Mouse (Mus musculus) forebrain, embryonic 15.5 days (tissue): Measurements from ENCODE around the gene Gls2. TPM values are rescaled to one million over a fixed set of nuclear protein-coding genes. Genes with fewer than 3 reads are reported as not detected.
"Not testable (repeated sequence)": the region's sequence is repeated elsewhere in the genome, so short reads cannot be mapped to it uniquely, and the experiment has no call there.

Experiments used
- ATAC-seq: fragments of 200-750 bp; cut with Nextera tagmentation; replicated peaks from 2 replicates; pipeline ENCODE4 v1.8.0; 2017; ENCODE audit warnings: mild to moderate bottlenecking, moderate TSS enrichment, moderate library complexity
- H3K27ac ChIP-seq: fragments of 300-500 bp; sonication (generic); replicated peaks from 2 replicates; pipeline ENCODE4 v1.5.1; 2015; ENCODE audit warnings: mild to moderate bottlenecking, inconsistent platforms
- H3K27me3 ChIP-seq: fragments of 300-500 bp; sonication (generic); 2 replicates; pipeline ENCODE4 v1.6.1; 2015; ENCODE audit warnings: inconsistent platforms
- H3K36me3 ChIP-seq: fragments of 300-500 bp; sonication (generic); 2 replicates; pipeline ENCODE4 v1.6.1; 2015; ENCODE audit warnings: mild to moderate bottlenecking, inconsistent platforms
- H3K4me1 ChIP-seq: fragments of 300-500 bp; sonication (generic); 2 replicates; pipeline ENCODE4 v1.6.1; 2015; ENCODE audit warnings: inconsistent platforms
- H3K4me2 ChIP-seq: fragments of 300-500 bp; sonication (generic); replicated peaks from 2 replicates; pipeline ENCODE4 v1.6.1; 2015; ENCODE audit warnings: mild to moderate bottlenecking, inconsistent platforms
- H3K4me3 ChIP-seq: fragments of 300-500 bp; sonication (generic); 2 replicates; pipeline ENCODE4 v1.5.1; 2015; ENCODE audit warnings: mild to moderate bottlenecking, inconsistent platforms
- H3K9ac ChIP-seq: fragments of 300-500 bp; sonication (generic); replicated peaks from 2 replicates; pipeline ENCODE4 v1.6.1; 2015; ENCODE audit warnings: mild to moderate bottlenecking, inconsistent platforms
- H3K9me3 ChIP-seq: fragments of 300-500 bp; sonication (generic); 2 replicates; pipeline ENCODE4 v1.6.1; 2016; ENCODE audit warnings: inconsistent platforms
- WGBS: fragments of 180-500 bp; shearing (Covaris S2); methylation state at CpG from one replicate; pipeline ENCODE4 v1.1.7; 2015; ENCODE audit warnings: mixed read lengths; 5-methylcytosine and 5-hydroxymethylcytosine counted together
- polyA plus RNA-seq: library from polyadenylated mRNA; unstranded; fragments of >200 nt; fragmentation: Nextera tagmentation; extraction: Ambion mirVana; gene quantifications from 2 replicates; pipeline ENCODE4 v1.2.1, GENCODE M21; 2015

Gls2 gene
- polyA plus RNA-seq, result 0.57 and 0.64 TPM in 2 replicates

GRCm38 (mm10) chr10:128194024-128194550 lies at the start of gene Gls2:
Gene Gls2 (plus strand): TSS chr10:128194457.
- peaks cover 16% of the 10 kb centered on the region for H3K27me3 ChIP-seq
- H3K9me3 ChIP-seq, result no peaks in the 10 kb centered on the region
- peaks cover 13% of the 10 kb centered on the region for H3K4me1 ChIP-seq
- 0 out of 2 replicates have a peak within 1 kb of the TSS, but pooled peaks have one; percentile 31 for H3K27ac ChIP-seq
- under 1% methylated on average over 46 of the region's 46 CpGs for WGBS
- peak within 1 kb of the TSS; percentile 72 for H3K9ac ChIP-seq
- H3K4me3 ChIP-seq, result peak within 1 kb of the TSS; percentile 74
- no peaks in the 10 kb centered on the region for H3K36me3 ChIP-seq
- peak within 1 kb of the TSS; percentile 100 for H3K4me2 ChIP-seq
- peak; percentile 97 for ATAC-seq

DNA sequence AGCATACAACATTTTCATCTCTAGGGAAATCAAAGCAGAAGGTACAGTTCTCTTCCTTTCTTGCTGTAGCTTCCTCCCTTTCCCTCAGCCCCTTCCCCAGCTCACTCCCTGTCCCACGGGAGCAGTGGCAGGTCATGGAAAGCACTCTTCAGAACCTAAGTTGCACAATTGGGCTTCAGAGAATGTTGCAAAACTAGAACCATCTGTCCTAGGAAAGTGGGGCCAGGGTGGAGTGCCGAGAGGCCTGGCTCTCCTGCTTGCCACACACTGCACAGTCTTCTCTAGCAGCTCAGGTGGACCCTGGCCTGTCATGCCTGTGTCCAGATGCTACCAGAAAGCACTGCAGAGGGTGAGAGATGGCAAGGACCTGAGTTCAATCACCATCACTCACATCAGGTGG lies 49.3 kb upstream of the Gls2 start:
- Histone ChIP-seq H3K4me3 (no peak overlapping the region), H3K9me3 (no peaks in the 10 kb centered on the region), H3K4me1 (no peaks in the 10 kb centered on the region), H3K36me3 (no peaks in the 10 kb centered on the region), H3K4me2 (no peak overlapping the region), H3K9ac (no peak overlapping the region), H3K27me3 (no peaks in the 10 kb centered on the region), H3K27ac (no peak overlapping the region)
- WGBS, result 84% methylated on average over 2 of the region's 2 CpGs
- no peak for ATAC-seq

DNA sequence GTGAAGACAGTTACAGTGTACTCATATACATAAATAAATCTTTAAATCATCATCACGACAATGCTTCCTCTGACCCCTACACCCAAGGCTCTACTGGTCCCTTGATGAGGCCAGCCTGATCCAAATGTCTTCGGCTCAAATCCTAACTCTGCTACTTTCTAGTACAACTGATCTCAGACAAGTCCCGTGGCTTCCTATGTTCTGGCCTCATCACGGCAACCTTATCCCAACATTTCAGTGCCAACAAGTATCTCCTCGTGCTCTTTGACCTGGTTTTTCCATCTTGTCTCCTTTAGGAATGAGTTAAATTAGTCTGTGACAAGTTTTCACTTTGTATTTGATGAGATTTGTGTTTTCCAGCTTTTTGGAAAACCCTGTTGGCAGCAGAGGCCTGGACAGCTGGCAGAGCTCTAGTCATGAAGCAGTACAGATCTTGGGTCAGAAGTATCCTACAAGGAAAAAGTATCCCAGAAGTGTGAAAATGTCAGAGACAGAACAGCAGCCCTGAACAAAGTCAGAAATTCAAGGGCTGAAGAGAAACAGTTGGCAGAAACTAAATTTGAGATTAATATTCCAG lies 45.4 kb upstream of the Gls2 start:
- 93% methylated on average over 5 of the region's 5 CpGs for WGBS
- no peak overlapping the region for H3K4me2 ChIP-seq
- H3K4me1 ChIP-seq, result no peaks in the 10 kb centered on the region
- no peak overlapping the region for H3K4me3 ChIP-seq
- H3K36me3 ChIP-seq, result no peaks in the 10 kb centered on the region
- H3K27me3 ChIP-seq, result no peaks in the 10 kb centered on the region
- no peak overlapping the region for H3K9ac ChIP-seq
- H3K27ac ChIP-seq, result no peak overlapping the region
- H3K9me3 ChIP-seq, result no peaks in the 10 kb centered on the region
- no peak for ATAC-seq

DNA sequence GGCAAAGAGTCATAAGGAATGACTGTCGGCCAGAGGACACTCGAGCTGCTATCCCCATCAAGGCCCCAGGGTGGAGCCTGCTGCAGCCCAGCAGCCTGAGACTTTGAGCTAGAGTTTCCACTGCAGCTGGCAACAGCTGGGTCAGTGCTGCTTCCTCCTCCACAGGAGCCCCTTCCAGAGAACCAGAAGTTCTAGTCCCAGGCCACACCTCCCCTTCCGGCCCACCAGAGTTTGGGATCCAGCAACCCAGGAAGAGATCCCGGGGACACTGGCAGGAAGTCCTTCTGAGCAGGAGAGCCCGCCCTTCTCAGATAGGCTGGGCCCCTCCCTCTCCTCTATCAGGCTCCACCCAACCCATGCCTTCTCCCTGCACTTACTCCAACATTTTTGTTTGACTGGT lies 44.7 kb upstream of the Gls2 start:
- no peak for ATAC-seq
- Histone ChIP-seq H3K4me1 (no peaks in the 10 kb centered on the region), H3K4me2 (no peak overlapping the region), H3K4me3 (no peak overlapping the region), H3K27me3 (no peaks in the 10 kb centered on the region), H3K9me3 (no peaks in the 10 kb centered on the region), H3K27ac (no peak overlapping the region), H3K9ac (no peak overlapping the region), H3K36me3 (no peaks in the 10 kb centered on the region)
- WGBS, result 1% methylated on average over 5 of the region's 5 CpGs

DNA sequence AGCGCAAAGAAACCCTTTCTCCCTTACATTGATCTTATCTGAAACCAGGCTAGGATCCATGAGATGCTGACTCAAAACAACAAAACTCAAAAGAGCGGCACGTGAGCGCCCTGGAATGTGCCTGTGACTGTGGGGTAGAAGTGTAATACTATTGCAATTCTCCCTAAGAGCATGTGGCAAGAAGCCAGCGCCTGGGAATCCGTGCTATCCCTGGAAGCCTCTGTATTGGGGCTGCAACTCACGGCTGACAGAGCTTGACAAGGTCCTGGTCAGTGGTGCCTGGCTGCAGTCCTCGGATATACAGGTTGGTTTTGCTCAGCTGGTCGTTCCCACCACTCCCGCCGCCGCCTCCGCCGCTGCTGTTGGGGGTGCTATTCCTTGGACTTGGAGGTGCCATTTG lies 43.3 kb upstream of the Gls2 start:
- ATAC-seq, result no peak
- no peak overlapping the region for H3K9ac ChIP-seq

DNA sequence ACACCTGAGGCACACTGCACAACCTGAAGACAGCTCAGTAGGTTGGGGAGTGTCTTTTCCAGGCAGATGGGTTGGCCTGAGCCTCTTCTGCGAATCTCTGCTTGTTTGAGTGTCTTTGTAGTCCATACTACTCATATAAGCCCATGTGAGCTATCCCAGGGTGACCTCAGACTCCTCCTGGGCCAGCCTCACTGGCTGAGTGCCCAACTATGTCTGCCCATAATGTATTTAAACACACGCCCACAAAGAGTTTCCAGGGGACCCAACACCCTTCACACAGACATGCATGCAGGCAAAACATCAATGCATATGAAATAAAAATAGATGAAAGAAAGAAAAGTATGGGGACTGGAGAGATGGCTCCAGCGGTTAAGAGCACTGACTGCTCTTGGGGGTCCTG lies 40.3 kb upstream of the Gls2 start:
- WGBS, result 79% methylated on average over 3 of the region's 3 CpGs

More for the DNA sequence above, 43.3 kb upstream of the Gls2 start:
- WGBS, result 83% methylated on average over 14 of the region's 14 CpGs
- H3K27ac ChIP-seq, result no peak overlapping the region
- H3K4me3 ChIP-seq, result no peak overlapping the region
- no peaks in the 10 kb centered on the region for H3K36me3 ChIP-seq
- H3K4me1 ChIP-seq, result no peaks in the 10 kb centered on the region
- H3K4me2 ChIP-seq, result no peak overlapping the region
- no peaks in the 10 kb centered on the region for H3K9me3 ChIP-seq
- H3K27me3 ChIP-seq, result no peaks in the 10 kb centered on the region

DNA sequence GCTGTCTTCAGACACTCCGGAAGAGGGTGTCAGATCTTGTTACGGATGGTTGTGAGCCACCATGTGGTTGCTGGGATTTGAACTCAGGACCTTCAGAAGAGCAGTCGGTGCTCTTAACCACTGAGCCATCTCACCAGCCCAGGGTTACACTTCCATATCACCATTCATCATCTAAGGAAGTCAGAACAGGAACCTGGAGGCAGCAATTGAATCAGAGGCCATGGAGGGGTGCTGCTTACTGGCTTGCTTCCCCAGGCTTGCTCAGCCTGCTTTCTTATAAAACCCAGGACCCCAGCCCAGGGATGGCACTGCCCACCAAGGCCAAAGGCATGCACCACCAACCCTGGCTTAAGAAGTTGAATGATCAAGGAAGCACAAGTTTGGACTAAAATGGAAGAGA lies 28.5 kb upstream of the Gls2 start:
- not testable (repeated sequence) for H3K9ac ChIP-seq, H3K9me3 ChIP-seq, H3K4me3 ChIP-seq, H3K36me3 ChIP-seq, ATAC-seq, H3K27ac ChIP-seq, H3K4me1 ChIP-seq, H3K4me2 ChIP-seq, H3K27me3 ChIP-seq
- 91% methylated on average over 3 of the region's 3 CpGs for WGBS

More for the DNA sequence above, 40.3 kb upstream of the Gls2 start:
- H3K27me3 ChIP-seq, result no peaks in the 10 kb centered on the region
- no peak overlapping the region for H3K9ac ChIP-seq
- no peaks in the 10 kb centered on the region for H3K36me3 ChIP-seq
- no peak overlapping the region for H3K4me2 ChIP-seq
- H3K4me3 ChIP-seq, result no peak overlapping the region
- H3K27ac ChIP-seq, result no peak overlapping the region
- ATAC-seq, result no peak
- H3K9me3 ChIP-seq, result no peaks in the 10 kb centered on the region
- no peaks in the 10 kb centered on the region for H3K4me1 ChIP-seq

DNA sequence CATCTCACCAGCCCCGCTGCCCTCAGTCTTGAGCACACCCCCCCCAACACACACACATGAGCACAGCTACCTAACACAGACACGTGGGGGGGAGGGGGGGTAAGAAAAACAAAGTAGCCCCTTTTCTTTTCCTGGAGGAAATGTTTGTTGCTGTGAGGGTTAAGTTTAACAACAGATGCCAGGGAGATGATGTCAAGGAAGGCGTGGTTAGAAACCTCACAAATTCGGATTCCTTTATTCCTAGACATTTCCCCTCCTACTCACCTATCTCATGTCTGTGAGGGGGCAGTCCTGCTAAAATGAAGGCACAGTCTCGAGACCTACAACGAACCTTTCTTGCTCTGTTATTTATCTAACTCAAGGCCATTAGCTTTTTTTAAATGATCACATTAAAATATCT lies 27.2 kb upstream of the Gls2 start:
- Histone ChIP-seq H3K9ac (no peak overlapping the region), H3K4me3 (no peak overlapping the region), H3K27ac (no peak overlapping the region), H3K36me3 (no peaks in the 10 kb centered on the region), H3K4me1 (no peaks in the 10 kb centered on the region), H3K27me3 (no peaks in the 10 kb centered on the region), H3K4me2 (no peak overlapping the region), H3K9me3 (no peaks in the 10 kb centered on the region)
- WGBS, result 66% methylated on average over 6 of the region's 6 CpGs
- ATAC-seq, result no peak

GRCm38 (mm10) chr10:128171348-128171747 lies 22.9 kb upstream of the Gls2 start:
- ATAC-seq, H3K27ac ChIP-seq, H3K36me3 ChIP-seq, H3K4me3 ChIP-seq, H3K4me2 ChIP-seq, H3K9ac ChIP-seq, H3K9me3 ChIP-seq, H3K27me3 ChIP-seq: not testable (repeated sequence)
- H3K4me1 ChIP-seq, result peaks cover 11% of the 10 kb centered on the region
- 96% methylated on average over 9 of the region's 10 CpGs for WGBS

DNA sequence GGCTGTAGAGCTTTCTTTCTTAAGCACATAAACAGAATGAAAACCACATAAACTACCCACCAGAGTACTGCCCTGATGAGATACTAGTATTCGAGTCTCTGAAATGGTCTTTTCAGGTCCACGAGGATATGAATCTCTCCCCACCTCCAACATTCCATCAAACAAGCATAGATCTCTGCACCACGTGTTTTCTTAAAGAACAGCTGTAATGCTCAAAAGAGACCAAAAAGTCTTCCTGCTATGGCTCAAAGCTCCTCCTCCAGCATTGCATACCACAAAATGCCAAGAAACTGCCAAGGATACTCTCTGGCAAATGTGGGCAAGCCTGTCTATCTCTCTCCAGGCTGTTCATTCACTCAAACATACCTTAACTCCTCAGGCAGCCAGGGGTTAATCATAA lies 19.0 kb upstream of the Gls2 start:
- Histone ChIP-seq H3K36me3 (no peaks in the 10 kb centered on the region), H3K4me3 (peak overlapping the region; percentile 52), H3K4me2 (peak overlapping the region; percentile 64), H3K4me1 (peaks cover 15% of the 10 kb centered on the region), H3K9ac (peak overlapping the region; percentile 56), H3K27ac (no peak overlapping the region), H3K27me3 (no peaks in the 10 kb centered on the region), H3K9me3 (no peaks in the 10 kb centered on the region)
- ATAC-seq, result no peak
- 15% methylated on average over 3 of the region's 3 CpGs for whole genome bisulfite sequencing

GRCm38 (mm10) chr10:128175996-128176755 lies 18.1 kb upstream of the Gls2 start:
- Histone ChIP-seq H3K27me3 (no peaks in the 10 kb centered on the region), H3K4me3 (peak overlapping the region; percentile 52), H3K36me3 (no peaks in the 10 kb centered on the region), H3K9ac (peak overlapping the region; percentile 56), H3K27ac (peak overlapping the region; percentile 64), H3K9me3 (no peaks in the 10 kb centered on the region), H3K4me2 (peak overlapping the region; percentile 64), H3K4me1 (peaks cover 15% of the 10 kb centered on the region)
- under 1% methylated on average over 17 of the region's 17 CpGs for WGBS
- ATAC-seq, result peak; percentile 93

DNA sequence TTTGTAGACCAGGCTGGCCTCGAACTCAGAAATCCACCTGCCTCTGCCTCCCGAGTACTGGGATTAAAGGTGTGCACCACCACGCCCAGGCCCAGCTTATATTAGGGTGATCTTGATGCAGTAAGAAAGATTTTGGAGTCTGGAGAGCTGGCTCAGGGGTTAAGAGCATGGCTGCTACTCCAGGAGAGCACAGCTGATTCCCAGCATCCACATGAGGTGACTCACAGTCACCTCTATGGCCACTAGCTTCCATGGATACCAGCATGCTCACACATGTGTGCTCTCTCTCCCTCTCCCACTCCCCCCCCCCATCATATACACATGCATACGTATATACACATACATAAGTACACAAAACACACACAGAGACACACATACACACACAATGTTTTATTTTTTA lies 16.9 kb upstream of the Gls2 start:
- Histone ChIP-seq H3K9me3 (no peaks in the 10 kb centered on the region), H3K4me3 (no peak overlapping the region), H3K4me1 (peaks cover 15% of the 10 kb centered on the region), H3K27me3 (no peaks in the 10 kb centered on the region), H3K27ac (no peak overlapping the region), H3K4me2 (no peak overlapping the region), H3K9ac (no peak overlapping the region), H3K36me3 (no peaks in the 10 kb centered on the region)
- ATAC-seq, result 0 out of 2 replicates have a peak, but pooled peaks have one; percentile 29
- 85% methylated on average over 4 of the region's 4 CpGs for WGBS
